Mouse (Mus musculus) forebrain, embryonic 13.5 days (tissue): ENCODE results near the gene Lin52. TPM values are rescaled to one million over a fixed set of nuclear protein-coding genes. Genes with fewer than 3 reads are reported as not detected.

ENCODE experiments used
- ATAC-seq: fragments of 200-750 bp; cut with Nextera tagmentation; 2 replicates; pipeline ENCODE4 v1.8.0; 2017
- H3K27ac ChIP-seq: fragments of 300-500 bp; sonication (generic); 2 replicates; pipeline ENCODE4 v1.5.1; 2015; ENCODE audit warnings: inconsistent platforms, mild to moderate bottlenecking, moderate library complexity
- H3K27me3 ChIP-seq: fragments of 300-500 bp; sonication (generic); 2 replicates; pipeline ENCODE4 v1.6.1; 2015; ENCODE audit warnings: mild to moderate bottlenecking, inconsistent platforms
- H3K36me3 ChIP-seq: fragments of 300-500 bp; sonication (generic); 2 replicates; pipeline ENCODE4 v1.6.1; 2015; ENCODE audit warnings: mild to moderate bottlenecking, inconsistent platforms; ENCODE audit not compliant: poor library complexity, severe bottlenecking
- H3K4me1 ChIP-seq: fragments of 300-500 bp; sonication (generic); 2 replicates; pipeline ENCODE4 v1.6.1; 2015; ENCODE audit warnings: inconsistent platforms
- H3K4me2 ChIP-seq: fragments of 300-500 bp; sonication (generic); 2 replicates; pipeline ENCODE4 v1.6.1; 2015; ENCODE audit warnings: inconsistent platforms, mild to moderate bottlenecking, moderate library complexity
- H3K4me3 ChIP-seq: fragments of 300-500 bp; sonication (generic); 2 replicates; pipeline ENCODE4 v1.5.1; 2015; ENCODE audit warnings: mild to moderate bottlenecking, inconsistent platforms
- H3K9ac ChIP-seq: fragments of 300-500 bp; sonication (generic); 2 replicates; pipeline ENCODE4 v1.6.1; 2015; ENCODE audit warnings: mild to moderate bottlenecking, inconsistent platforms
- H3K9me3 ChIP-seq: fragments of 300-500 bp; sonication (generic); replicated peaks from 2 replicates; pipeline ENCODE4 v1.6.1; 2016; ENCODE audit warnings: inconsistent platforms
- WGBS: fragments of 180-500 bp; shearing (Covaris S2); methylation state at CpG from one replicate; pipeline ENCODE4 v1.1.7; 2015; 5-methylcytosine and 5-hydroxymethylcytosine counted together
- polyA plus RNA-seq: library from polyadenylated mRNA; unstranded; fragments of >200 nt; fragmentation: Nextera tagmentation; extraction: Ambion mirVana; gene quantifications from 2 replicates; pipeline ENCODE4 v1.2.1, GENCODE M21; 2015

Lin52 gene
- polyA plus RNA-seq, 1 experiment from 2014 or later = 42.5 TPM

DNA sequence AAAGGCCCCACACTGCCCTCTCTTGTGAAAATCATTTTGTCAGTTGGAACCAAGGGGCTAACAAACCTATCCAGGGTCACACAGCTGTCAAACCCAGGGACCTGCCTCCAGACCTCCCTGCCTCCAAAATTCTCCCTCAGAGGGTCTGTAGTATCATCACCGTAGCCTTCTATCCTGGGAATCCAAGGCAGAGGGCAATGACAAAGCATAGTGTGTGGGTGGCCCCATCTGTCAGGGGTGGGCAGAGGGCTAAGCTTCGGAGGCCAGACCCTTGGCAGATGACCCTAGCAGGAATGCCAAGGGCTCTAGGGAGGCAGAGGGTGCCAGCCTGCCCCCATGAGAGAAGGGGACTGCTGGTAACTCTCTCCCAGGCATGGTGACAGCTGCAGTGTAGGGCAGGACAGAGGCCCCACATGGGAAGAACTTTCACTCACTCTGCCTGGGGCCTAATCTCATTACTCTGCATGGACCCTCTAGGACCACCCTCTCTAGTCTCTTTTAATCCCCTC lies 95.4 kb downstream of the Lin52 start:
- no peaks in the 10 kb centered on the region for H3K9me3 ChIP-seq
- H3K27ac ChIP-seq = no peak overlapping the region
- no peaks in the 10 kb centered on the region for H3K36me3 ChIP-seq
- no peak overlapping the region for H3K4me3 ChIP-seq
- H3K27me3 ChIP-seq = 0 out of 2 replicates have a peak, but pooled peaks cover 2% of the 10 kb centered on the region
- no peak overlapping the region for H3K4me2 ChIP-seq
- H3K9ac ChIP-seq = no peak overlapping the region
- no peak for ATAC-seq
- 58% methylated on average over 2 of the region's 2 CpGs for WGBS
- peaks cover 28% of the 10 kb centered on the region for H3K4me1 ChIP-seq

DNA sequence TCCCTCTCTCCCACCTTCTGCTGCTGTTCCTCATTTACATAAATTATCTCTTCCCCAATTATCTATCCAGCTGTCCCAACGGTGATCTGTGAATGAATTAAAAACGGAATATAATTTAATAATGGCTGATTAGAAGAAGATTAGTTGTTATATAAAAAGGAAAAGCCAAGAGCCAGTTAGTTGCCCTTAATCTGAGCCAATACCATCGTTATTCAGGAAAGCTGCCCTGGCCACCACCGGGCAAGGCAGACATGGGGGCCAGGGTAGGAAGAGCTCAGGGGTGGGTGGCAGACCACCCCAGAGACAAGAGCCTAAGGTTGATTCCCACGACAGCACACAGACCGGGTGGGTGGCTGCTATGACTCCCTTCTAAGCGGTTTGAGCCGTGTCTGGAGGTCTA lies 97.0 kb downstream of the Lin52 start:
- Histone ChIP-seq H3K36me3 (no peaks in the 10 kb centered on the region), H3K27me3 (0 out of 2 replicates have a peak, but pooled peaks cover 2% of the 10 kb centered on the region), H3K4me2 (no peak overlapping the region), H3K4me1 (peaks cover 17% of the 10 kb centered on the region), H3K4me3 (no peak overlapping the region), H3K9ac (no peak overlapping the region; the same call in 1 of the 2 replicates), H3K27ac (no peak overlapping the region; the same call in 1 of the 2 replicates), H3K9me3 (no peaks in the 10 kb centered on the region)
- ATAC-seq = no peak; the same call in 1 of the 2 replicates
- 32% methylated on average over 8 of the region's 8 CpGs for WGBS

DNA sequence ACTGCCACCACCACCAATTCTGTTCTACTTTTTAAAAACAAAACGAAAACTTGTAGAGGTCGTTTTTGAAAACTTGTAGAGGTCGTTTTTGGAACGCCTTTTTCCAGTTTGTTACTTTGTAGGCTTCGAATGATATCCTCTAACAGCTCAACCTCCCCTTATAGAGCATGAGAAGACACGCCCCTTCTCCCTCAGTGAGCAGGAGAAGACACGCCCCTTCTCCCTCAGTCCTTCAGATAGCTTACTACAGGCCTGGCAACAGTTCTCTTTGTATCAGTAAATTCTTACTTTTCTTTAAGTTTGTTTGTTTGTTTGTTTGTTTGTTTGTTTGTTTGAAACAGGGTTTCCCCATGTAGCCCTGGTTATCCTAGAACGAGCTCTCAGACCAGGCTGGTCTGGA lies 104.0 kb downstream of the Lin52 start:
- Histone ChIP-seq H3K36me3 (no peaks in the 10 kb centered on the region), H3K4me1 (no peaks in the 10 kb centered on the region), H3K4me3 (no peak overlapping the region), H3K27me3 (no peaks in the 10 kb centered on the region), H3K9ac (no peak overlapping the region), H3K9me3 (no peaks in the 10 kb centered on the region), H3K4me2 (no peak overlapping the region), H3K27ac (no peak overlapping the region)
- ATAC-seq = no peak
- WGBS = 62% methylated on average over 8 of the region's 8 CpGs

DNA sequence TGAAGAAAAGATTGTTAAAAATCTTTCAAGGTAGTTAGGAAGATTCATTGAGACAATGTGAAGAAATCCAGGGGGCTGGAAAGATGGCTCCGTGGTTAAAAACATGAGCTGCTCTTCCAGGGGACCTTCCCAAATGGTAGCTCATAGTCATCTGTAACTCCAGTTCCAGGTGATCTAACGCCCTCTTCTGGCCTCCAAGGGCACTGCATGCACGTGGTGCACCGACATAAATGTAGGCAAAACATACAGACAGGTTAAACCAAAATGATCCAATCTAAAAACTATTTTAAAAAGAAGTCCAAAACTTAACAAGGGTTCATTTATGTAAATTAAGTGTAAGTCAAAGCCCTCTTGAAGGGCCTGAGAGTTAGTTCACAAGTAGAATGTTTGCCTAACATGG lies 111.3 kb downstream of the Lin52 start:
- Histone ChIP-seq H3K9me3 (no peaks in the 10 kb centered on the region), H3K9ac (no peak overlapping the region), H3K4me3 (no peak overlapping the region), H3K27me3 (peaks cover 16% of the 10 kb centered on the region), H3K4me2 (no peak overlapping the region), H3K27ac (no peak overlapping the region), H3K36me3 (no peaks in the 10 kb centered on the region), H3K4me1 (no peaks in the 10 kb centered on the region)
- WGBS = 55% methylated on average over 4 of the region's 4 CpGs
- no peak for ATAC-seq

DNA sequence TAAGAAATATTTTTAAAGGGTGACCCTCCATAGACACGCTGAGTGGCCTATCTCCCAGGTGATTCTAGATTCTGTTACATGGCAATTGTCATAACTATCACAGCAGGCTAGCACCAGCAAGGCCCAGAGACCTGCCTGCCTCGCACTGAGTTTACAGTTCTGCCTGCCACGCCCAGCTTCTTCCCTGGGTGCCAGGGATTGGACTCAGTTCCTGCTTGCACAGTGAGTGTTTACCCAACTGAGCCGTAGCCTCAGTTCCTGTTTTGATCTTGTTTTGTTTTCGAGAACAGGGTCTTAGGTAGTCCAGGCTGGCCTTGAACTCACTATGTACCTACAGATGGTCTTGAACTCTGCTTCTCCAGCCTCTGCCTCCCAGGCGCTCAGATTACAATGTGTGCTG lies 116.4 kb downstream of the Lin52 start:
- ATAC-seq = no peak
- Histone ChIP-seq H3K4me3 (no peak overlapping the region), H3K27ac (no peak overlapping the region), H3K27me3 (peaks cover 67% of the 10 kb centered on the region), H3K9ac (no peak overlapping the region), H3K4me1 (peaks cover 27% of the 10 kb centered on the region), H3K9me3 (no peaks in the 10 kb centered on the region), H3K36me3 (no peaks in the 10 kb centered on the region), H3K4me2 (no peak overlapping the region)
- WGBS = 88% methylated on average over 6 of the region's 6 CpGs

DNA sequence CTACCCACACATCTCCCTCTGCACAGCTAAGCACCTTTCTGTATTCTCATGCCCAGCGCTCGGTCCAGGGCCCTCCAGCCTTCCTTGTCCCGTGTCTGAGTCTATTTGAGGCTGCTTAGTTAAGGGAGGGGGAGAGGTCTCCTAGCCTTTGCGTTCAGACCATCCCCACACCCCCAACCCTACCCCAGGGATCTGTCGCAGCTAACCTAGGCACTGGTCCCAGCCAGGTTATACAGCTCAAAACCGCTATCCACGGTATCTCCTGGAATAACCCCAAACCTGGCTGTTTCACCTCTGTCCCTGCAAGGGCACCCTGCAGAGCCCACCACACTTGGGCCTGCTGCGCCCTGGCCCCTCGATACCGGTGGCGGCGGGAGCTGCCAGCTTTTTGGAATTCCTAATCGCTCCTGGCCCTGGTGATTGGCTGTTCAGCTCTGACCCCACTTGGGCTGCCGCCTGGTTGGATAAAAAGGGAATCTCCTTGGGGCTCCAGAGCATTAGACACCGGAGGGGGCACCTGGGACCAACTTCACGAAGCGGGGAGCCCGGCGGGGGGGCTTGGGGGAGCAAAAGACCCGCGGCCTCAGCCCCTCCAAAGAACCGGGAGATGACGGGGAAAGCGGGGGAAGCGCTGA lies 118.2 kb downstream of the Lin52 start, which contains the start of gene Vsx2:
TSS of gene Vsx2 (plus strand) at position 427 of the 635 bp plus-strand sequence.
- no peak within 1 kb of the TSS for H3K27ac ChIP-seq
- whole genome bisulfite sequencing = 2% methylated on average over 25 of the region's 25 CpGs
- no peaks in the 10 kb centered on the region for H3K9me3 ChIP-seq
- peak within 1 kb of the TSS; percentile 39 for H3K4me2 ChIP-seq
- no peaks in the 10 kb centered on the region for H3K36me3 ChIP-seq
- peak within 1 kb of the TSS; percentile 20 for H3K4me3 ChIP-seq
- H3K9ac ChIP-seq = no peak within 1 kb of the TSS
- H3K4me1 ChIP-seq = peaks cover 27% of the 10 kb centered on the region
- no peak for ATAC-seq
- H3K27me3 ChIP-seq = peaks cover 85% of the 10 kb centered on the region

DNA sequence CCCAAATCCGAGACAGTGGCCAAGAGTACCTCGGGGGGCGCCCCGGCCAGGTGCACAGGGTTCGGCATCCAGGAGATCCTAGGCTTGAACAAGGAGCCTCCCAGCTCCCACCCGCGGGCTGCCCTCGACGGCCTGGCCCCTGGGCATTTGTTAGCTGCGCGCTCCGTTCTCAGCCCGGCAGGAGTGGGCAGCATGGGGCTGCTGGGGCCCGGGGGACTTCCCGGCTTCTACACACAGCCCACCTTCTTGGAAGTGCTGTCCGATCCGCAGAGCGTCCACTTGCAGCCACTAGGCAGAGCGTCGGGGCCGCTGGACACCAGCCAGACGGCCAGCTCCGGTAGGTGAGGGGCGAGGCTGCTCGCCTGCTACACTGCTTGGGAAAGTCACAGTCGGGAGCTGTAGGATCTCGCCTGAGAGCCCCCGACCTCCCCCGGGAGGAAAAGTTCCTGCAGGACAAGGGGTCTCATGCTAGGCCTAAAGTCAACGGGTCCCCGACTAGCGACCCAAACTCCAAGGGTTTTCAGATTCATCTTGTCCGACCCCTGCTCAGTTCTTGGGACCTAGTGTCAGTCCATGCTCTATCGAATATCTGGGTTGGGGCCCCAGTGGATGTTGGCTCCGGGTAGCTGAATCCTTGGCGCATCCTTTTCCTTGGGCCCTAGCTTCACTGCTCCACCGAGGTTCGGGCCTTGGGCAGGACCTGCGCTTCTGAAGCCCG lies 118.9 kb downstream of the Lin52 start:
- Histone ChIP-seq H3K9me3 (no peaks in the 10 kb centered on the region), H3K4me1 (peaks cover 27% of the 10 kb centered on the region), H3K27ac (no peak overlapping the region), H3K36me3 (no peaks in the 10 kb centered on the region), H3K4me3 (peak overlapping the region; percentile 20), H3K9ac (no peak overlapping the region), H3K27me3 (peaks cover 92% of the 10 kb centered on the region), H3K4me2 (peak overlapping the region; percentile 39)
- under 1% methylated on average over 38 of the region's 40 CpGs for WGBS
- no peak for ATAC-seq

DNA sequence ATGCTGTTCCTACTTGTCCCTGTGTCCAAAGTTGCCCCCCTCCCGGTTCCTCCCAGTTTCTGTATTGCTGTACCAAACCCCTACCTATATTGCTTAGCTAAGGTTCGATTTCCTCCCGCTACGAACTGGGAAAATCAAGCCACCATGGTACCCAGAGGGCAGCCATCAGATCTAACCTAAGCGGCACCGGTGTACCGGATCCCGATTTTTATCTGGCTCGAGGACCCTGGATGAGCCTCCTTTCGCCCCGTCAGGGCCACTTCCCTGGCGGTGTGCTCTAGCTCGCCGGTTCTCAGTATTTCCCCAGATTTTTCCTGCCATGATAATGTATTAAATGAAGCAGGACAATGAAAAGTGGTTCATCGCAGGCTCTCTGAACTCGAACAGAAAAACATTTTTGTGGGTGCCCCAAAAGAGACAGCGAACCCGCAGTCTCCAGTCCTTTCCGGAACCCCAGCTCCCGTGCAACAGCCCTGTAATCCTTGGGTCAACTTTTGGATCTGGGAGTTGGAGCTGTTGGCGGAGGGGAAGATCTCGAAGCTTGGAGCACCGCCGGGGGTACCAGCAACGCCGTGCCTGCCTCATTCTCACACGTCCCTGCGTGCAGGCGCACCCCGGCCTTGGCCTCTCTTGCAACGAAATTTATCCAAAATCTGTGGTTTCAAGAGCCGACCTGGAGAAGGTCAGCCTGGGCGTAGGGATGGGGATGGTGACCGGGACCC lies 119.6 kb downstream of the Lin52 start:
- Histone ChIP-seq H3K9ac (no peak overlapping the region), H3K27ac (no peak overlapping the region), H3K27me3 (peaks cover 97% of the 10 kb centered on the region), H3K4me3 (peak overlapping the region; percentile 13; the same call in 1 of the 2 replicates), H3K36me3 (no peaks in the 10 kb centered on the region), H3K9me3 (no peaks in the 10 kb centered on the region), H3K4me1 (peaks cover 27% of the 10 kb centered on the region), H3K4me2 (peak overlapping the region; percentile 24; the same call in 1 of the 2 replicates)
- no peak for ATAC-seq
- WGBS = 4% methylated on average over 34 of the region's 34 CpGs

DNA sequence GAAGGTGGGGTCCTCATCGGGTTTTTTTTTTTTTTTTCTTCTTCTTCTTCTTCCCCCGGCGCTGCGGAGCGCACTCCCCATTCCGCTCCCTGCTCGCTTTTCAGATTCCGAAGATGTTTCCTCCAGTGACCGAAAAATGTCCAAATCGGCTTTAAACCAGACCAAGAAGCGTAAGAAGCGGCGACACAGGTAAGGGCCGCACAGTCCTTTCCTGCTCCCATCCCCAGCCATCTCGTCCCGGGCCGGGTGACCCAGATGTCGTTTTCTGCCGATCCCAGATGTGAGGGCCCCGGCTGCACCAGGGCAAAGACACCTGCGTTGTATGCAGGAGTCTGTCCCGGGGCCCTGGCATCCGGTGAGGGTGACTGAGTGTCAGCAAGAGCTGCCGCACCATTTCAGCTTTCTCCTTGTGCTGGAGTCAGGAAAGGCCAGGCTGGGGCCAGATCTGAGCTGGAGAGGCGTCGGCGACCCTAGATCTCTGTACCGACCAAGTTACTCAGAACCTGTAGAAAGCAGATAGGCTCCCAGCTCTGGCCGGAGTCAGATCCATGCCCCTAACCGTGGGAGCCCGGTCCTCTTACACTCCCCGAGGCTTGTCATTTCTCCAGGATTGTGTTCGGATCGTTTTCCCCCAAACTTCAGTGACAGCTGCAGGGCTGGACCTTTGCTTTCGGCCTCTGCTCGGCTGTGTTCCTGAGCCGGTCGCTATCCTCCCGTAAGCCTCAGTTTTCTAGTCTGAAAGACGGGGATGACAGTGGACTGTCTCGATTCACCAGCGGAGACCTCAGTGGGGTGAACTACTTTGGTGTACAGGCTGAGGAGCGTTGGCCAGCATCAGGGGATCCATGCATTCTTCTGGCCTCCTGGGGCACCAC lies 120.5 kb downstream of the Lin52 start:
- Histone ChIP-seq H3K4me3 (peak overlapping the region; percentile 13; the same call in 1 of the 2 replicates), H3K9me3 (no peaks in the 10 kb centered on the region), H3K4me2 (peak overlapping the region; percentile 24; the same call in 1 of the 2 replicates), H3K27me3 (peaks cover 95% of the 10 kb centered on the region), H3K36me3 (no peaks in the 10 kb centered on the region), H3K4me1 (peaks cover 27% of the 10 kb centered on the region), H3K27ac (no peak overlapping the region), H3K9ac (no peak overlapping the region)
- WGBS = 1% methylated on average over 40 of the region's 43 CpGs
- ATAC-seq = no peak

DNA sequence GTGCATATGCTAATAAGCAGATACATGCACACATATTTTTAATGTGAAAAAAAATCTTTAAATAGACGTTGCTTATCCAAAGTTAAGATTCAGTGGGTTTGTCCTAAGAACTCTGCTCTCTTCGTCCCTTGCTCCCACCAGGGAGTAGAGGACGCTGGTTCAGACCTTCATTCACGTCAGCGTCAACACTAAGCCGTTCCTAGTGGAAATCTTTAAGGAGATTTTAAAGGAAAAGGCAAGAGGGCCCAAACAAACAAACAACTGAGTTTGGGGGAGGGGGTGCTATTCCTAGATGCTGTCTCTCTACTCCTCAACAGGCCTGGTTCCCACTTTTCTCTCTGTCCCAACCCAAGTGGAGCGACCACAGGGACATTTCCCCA lies 121.1 kb downstream of the Lin52 start:
- no peak overlapping the region for H3K9ac ChIP-seq
- H3K4me3 ChIP-seq = no peak overlapping the region
- peaks cover 27% of the 10 kb centered on the region for H3K4me1 ChIP-seq
- no peak for ATAC-seq
- H3K27ac ChIP-seq = no peak overlapping the region
- H3K4me2 ChIP-seq = no peak overlapping the region
- no peaks in the 10 kb centered on the region for H3K36me3 ChIP-seq
- H3K27me3 ChIP-seq = peaks cover 91% of the 10 kb centered on the region
- WGBS = 8% methylated on average over 7 of the region's 7 CpGs
- H3K9me3 ChIP-seq = no peaks in the 10 kb centered on the region

DNA sequence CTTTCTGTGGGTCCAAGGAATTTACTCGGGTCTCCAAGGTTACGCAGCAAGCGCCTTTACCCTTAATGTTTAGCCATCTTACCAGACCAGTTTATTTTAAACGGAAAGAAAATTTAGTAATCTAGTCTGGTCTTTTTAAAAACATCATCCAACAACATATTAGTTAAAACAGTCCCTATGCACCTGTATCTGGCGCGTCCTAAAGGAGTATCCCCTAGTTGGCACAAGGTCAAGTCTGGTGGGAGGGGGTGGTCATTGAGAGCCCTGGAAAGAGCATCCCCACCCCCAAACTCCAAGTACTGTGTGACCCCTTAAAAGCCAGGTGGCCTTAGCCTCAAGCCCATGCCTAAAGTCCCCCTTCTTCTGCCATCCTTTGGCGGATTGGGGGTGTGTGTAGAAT lies 121.9 kb downstream of the Lin52 start:
- Histone ChIP-seq H3K4me3 (no peak overlapping the region), H3K9me3 (no peaks in the 10 kb centered on the region), H3K4me1 (peaks cover 28% of the 10 kb centered on the region), H3K4me2 (no peak overlapping the region), H3K9ac (no peak overlapping the region), H3K27me3 (peaks cover 86% of the 10 kb centered on the region), H3K36me3 (no peaks in the 10 kb centered on the region), H3K27ac (no peak overlapping the region)
- WGBS = 16% methylated on average over 7 of the region's 7 CpGs
- ATAC-seq = no peak
